Mouse (Mus musculus): ENCODE results near the gene Psg19. TPM values are rescaled to one million over a fixed set of nuclear protein-coding genes. Genes with fewer than 3 reads are reported as not detected.

Psg19 gene
- polyA plus RNA-seq, 1 experiment = not detected

DNA sequence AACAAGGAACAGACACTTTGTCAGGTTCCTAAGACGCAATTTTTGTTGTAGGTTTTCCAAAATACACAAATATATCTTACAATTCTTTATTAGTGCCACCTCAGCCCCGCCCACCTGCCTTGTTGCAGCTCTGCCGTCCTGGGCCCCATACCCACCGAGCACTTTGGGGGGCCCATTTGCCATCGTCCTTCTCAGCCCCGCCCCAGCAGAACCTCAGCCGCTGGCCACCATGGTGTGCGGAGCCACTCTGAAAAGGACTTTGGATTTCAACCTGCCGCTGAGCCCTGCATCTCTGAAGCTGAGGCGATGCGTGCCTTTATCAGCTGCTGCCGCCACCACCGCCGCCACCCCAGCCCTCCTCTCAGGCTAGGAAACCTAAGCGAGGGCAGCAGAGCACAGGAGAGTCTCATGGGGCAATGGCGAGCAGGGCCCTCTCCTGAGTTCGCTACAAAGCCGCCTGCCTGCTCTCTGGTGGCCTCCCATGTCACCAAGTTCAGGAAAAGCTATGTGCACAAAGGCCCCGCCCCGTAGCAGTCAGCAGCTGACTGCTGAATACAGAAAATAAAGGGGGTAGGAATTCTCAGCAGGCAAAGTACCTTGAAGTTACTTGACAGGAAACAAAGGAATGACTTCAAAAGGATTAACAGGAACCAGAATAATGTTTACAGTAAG lies 52.0 kb downstream of the Psg19 start:
- Histone ChIP-seq H3ac (ENCODE audit: control insufficient read depth, insufficient read length) (no peak overlapping the region), H3K36me3 (ENCODE audit: control insufficient read depth, insufficient read depth) (no peaks in the 10 kb centered on the region), H3K27me3 (ENCODE audit: control insufficient read depth, insufficient read depth, insufficient read length) (no peaks in the 10 kb centered on the region), H3K4me2 (ENCODE audit: low read depth) (no peak overlapping the region), H3K79me2 (ENCODE audit: control insufficient read depth, insufficient read depth) (no peaks in the 10 kb centered on the region), H3K4me3 (no peak overlapping the region)
- TF ChIP-seq TCF12 (IDR thresholded peaks at IDR 0.05; ENCODE audit: insufficient read depth, poor library complexity, severe bottlenecking) (no peak), E2F4 (IDR thresholded peaks at IDR 0.05; ENCODE audit: insufficient read depth) (no peak), USF1 (IDR thresholded peaks at IDR 0.05; ENCODE audit: low read depth) (no peak), MAX (IDR thresholded peaks at IDR 0.05; ENCODE audit: low read depth) (no peak), TCF3 (IDR thresholded peaks at IDR 0.05; ENCODE audit: insufficient read length, low read depth) (no peak), POLR2AphosphoS2 (IDR thresholded peaks at IDR 0.05; ENCODE audit: insufficient read length, low read depth) (no peak), MYOG (IDR thresholded peaks at IDR 0.05; ENCODE audit: control insufficient read depth in 1 of 3, insufficient read depth in 1 of 3, insufficient read length in 2 of 3, low read depth in 2 of 3) (no peak), MYOD1 (IDR thresholded peaks at IDR 0.05; ENCODE audit: control insufficient read depth in 1 of 3, insufficient read length in 2 of 3, low read depth in 2 of 3) (no peak), POLR2A (IDR thresholded peaks at IDR 0.05; ENCODE audit: insufficient read length, low read depth) (no peak), REST (IDR thresholded peaks at IDR 0.05; ENCODE audit: insufficient read depth, insufficient read length) (no peak), SRF (IDR thresholded peaks at IDR 0.05; ENCODE audit: control insufficient read depth, insufficient read length, low read depth) (no peak), CEBPB (IDR thresholded peaks at IDR 0.05; ENCODE audit: insufficient read depth, poor library complexity, severe bottlenecking) (no peak)

Other genes with a start within 250 kb of the Psg19 start
- gene Psg27, start 231.2 kb downstream of the Psg19 start, polyA plus RNA-seq (2012; fragmentation: generic; extraction: Trizol) = not detected
- not detected for gene Psg23, start 182.0 kb downstream of the Psg19 start, polyA plus RNA-seq (2012; fragmentation: generic; extraction: Trizol)
- gene Psg21, start 141.8 kb downstream of the Psg19 start, polyA plus RNA-seq (2012; fragmentation: generic; extraction: Trizol) = not detected
- gene Psg20, start 112.3 kb downstream of the Psg19 start, polyA plus RNA-seq (2012; fragmentation: generic; extraction: Trizol) = not detected
- not detected for gene Psg22, start 80.4 kb downstream of the Psg19 start, polyA plus RNA-seq (2012; fragmentation: generic; extraction: Trizol)
- 0.01 TPM for gene Psg17, start 23.1 kb upstream of the Psg19 start, polyA plus RNA-seq (2012; fragmentation: generic; extraction: Trizol)
- gene Mill2, start 41.4 kb upstream of the Psg19 start, polyA plus RNA-seq (2012; fragmentation: generic; extraction: Trizol) = 0.24 TPM
- not detected for gene Pglyrp1, start 72.8 kb upstream of the Psg19 start, polyA plus RNA-seq (2012; fragmentation: generic; extraction: Trizol)
- 7.7 TPM for gene Ccdc61, start 111.9 kb upstream of the Psg19 start, polyA plus RNA-seq (2012; fragmentation: generic; extraction: Trizol)
- 0.06 TPM for gene Nova2, start 127.4 kb upstream of the Psg19 start, polyA plus RNA-seq (2012; fragmentation: generic; extraction: Trizol)
- gene Nanos2, start 188.9 kb upstream of the Psg19 start, polyA plus RNA-seq (2012; fragmentation: generic; extraction: Trizol) = not detected
- gene Mypop, start 192.7 kb upstream of the Psg19 start, polyA plus RNA-seq (2012; fragmentation: generic; extraction: Trizol) = 10.4 TPM
- 27.6 TPM for gene Irf2bp1, start 205.5 kb upstream of the Psg19 start, polyA plus RNA-seq (2012; fragmentation: generic; extraction: Trizol)
- gene Foxa3, start 225.0 kb upstream of the Psg19 start, polyA plus RNA-seq (2012; fragmentation: generic; extraction: Trizol) = 0.12 TPM
- gene Sympk, start 225.9 kb upstream of the Psg19 start, polyA plus RNA-seq (2012; fragmentation: generic; extraction: Trizol) = 90.3 TPM

All from myocyte (in vitro differentiated cells).